Mouse (Mus musculus) CD4-positive, CD25-positive, alpha-beta regulatory T cell, adult 9 weeks (primary cell): Measurements from ENCODE around the gene Sertm1. TPM values are rescaled to one million over a fixed set of nuclear protein-coding genes. Genes with fewer than 3 reads are reported as not detected.

Experiments used
- polyA plus RNA-seq: library from polyadenylated mRNA; unstranded; fragments of 100-300 nt; shearing (Covaris generic); gene quantifications from one replicate; pipeline ENCODE4 v1.2.1, GENCODE M21; 2017

Gene Sertm1
- not detected for polyA plus RNA-seq

GRCm38 (mm10) chr3:54915643-54916071 lies at the start of gene Sertm1:
Sertm1 (minus strand) TSS chr3:54915887.

Other genes with a start within 250 kb of the Sertm1 start
- gene Supt20, start 223.1 kb downstream of the Sertm1 start, polyA plus RNA-seq: 295 TPM
- gene Gm21958, start 201.5 kb downstream of the Sertm1 start, polyA plus RNA-seq: 2.5 TPM
- 195 TPM for gene Exosc8, start 180.5 kb downstream of the Sertm1 start, polyA plus RNA-seq
- 114 TPM for gene Alg5, start 180.3 kb downstream of the Sertm1 start, polyA plus RNA-seq
- not detected for gene Smad9, start 160.3 kb downstream of the Sertm1 start, polyA plus RNA-seq
- gene Rfxap, start 108.1 kb downstream of the Sertm1 start, polyA plus RNA-seq: 5.9 TPM
- not detected for gene Ccna1, start 139.6 kb upstream of the Sertm1 start, polyA plus RNA-seq
- 27.7 TPM for gene Spg20, start 196.2 kb upstream of the Sertm1 start, polyA plus RNA-seq
- gene Ccdc169, start 221.5 kb upstream of the Sertm1 start, polyA plus RNA-seq: not detected